Mouse (Mus musculus) MN1 (cell line): ENCODE results near the gene Col18a1.

ENCODE experiments used
- DNase-seq: peaks from one replicate; pipeline ENCODE4 v3.0.0-alpha.2; 2016; ENCODE audit warnings: low spot score

Col18a1 gene

DNA sequence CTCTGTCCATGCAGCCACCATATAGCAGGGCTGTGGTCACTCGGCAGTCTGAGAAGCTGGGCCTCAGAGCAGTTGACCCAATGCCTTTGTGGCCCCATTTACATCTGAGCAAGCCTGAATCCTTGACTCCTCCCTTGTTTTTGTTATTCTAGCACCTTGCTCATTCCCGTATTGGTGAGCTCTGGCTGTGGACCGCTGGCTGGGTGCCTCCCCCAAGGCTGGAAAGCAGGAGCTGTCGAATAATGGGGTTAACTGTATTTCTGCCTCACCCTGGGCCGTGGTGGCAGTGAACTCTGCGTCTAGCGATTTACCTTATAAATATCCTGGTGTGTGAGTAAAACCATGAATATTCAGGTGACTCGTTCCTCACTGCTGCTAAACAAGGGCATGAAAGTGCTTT is 149.8 kb downstream of the Col18a1 start:
- DNase-seq = no peak

DNA sequence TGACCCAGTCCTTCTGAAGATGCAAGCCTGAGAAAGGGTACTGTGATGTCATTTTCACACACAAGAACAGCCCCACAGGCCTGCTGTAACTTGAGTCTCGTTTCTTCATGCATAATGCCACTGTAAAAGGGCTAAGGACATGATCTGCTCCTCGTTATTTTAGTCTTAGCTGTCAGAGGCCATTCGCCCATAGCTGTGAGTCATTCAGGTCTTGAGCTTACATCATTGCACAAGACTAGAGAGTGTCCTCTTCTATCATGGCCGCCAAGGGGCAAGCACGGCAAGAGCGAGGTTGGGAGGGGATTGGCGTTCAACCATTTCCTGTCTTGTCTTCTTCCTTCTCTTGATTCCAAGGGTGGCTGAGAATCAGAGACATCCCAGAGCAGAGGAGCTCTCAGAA is 150.3 kb downstream of the Col18a1 start:
- peak; percentile 38 for DNase-seq

DNA sequence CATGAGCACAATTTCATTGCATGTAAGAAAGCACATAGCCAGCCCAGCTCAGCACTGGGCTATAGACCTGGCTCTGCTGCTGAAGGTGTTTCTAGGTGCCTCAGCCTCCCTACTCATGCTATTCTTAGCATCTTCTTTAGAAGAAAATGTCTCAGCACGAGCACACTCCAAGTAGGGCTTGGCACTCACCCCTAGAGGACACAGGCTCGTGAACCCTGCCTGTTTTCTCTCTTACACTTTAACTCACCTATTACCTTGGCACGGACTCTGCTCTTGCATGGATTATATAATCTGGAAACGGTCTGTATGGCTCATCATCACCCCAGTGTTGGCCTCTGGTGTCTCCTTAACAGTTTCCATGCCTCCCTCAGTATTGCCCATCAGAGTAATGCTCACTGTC is 154.7 kb downstream of the Col18a1 start:
- DNase-seq = no peak

DNA sequence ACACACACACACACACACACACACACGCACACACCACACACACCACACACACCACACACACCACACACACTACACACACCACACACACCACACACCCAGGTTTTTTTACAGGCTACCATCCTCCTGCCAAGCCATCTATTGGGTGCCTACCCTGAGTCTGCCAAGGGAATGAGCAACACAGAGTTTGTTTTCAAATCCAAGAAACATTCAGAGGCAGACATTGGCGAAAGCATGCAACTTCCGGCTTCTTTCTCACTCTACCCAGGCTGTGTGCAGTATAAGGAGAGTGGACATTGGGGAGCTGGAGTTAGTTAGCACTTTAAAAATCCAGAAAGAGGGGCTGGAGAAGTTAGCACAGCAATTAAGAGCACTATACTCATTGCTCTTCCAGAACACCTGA is 157.7 kb downstream of the Col18a1 start:
- DNase-seq = peak; percentile 54

DNA sequence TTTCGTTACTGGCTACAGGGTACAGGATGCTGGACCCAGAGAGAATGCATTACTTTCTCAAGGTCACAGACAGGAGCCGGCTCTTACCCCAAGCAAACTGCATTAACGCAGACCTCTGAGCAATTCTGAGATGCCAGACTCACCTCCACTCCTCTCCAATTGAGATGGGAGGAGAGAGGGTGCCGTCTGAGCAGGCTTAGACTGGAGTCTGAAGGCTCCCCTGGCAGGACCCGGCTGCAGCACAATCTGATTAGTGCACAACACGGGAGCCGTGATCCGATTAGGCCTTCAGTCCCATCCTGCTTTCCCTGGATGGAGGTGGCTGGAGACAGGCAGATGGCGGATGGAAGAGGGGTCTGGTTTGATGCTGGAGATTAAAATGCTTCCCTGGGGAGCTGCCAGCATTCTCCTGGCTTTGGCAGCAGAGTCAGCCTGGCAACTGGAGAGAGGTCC is 158.2 kb downstream of the Col18a1 start:
- DNase-seq = peak; percentile 97

DNA sequence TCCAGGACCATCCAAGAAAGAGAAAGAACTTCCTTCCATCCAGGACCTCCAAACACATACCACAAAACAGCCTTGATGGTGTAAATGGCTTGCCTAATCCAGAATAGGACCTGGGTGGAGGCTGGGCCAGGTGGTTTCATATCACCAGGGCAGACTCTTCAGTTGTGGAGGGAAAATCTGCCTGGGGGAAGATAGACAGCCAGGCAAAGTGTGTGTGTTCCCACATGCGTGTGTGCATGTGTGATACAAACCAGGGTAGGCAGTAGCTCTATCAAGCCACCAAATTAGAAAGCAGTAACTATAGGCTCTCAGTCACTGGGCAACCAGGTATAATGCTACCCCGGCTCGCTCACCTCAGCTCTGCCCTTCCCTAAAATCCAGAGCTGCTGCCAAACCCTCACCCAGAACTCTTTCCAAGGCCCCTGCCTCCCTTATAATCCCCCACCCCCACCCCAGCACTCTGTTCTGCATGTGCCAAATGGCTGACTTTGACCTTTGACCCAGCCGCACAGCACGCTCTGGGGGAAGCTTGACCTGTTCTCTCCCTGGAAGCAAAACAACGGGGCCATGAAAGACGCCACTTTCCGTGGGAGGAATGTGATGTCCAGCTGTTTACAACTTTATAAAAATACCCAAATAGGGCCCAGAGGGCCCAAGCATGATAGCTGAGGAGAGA is 158.8 kb downstream of the Col18a1 start:
- no peak for DNase-seq

DNA sequence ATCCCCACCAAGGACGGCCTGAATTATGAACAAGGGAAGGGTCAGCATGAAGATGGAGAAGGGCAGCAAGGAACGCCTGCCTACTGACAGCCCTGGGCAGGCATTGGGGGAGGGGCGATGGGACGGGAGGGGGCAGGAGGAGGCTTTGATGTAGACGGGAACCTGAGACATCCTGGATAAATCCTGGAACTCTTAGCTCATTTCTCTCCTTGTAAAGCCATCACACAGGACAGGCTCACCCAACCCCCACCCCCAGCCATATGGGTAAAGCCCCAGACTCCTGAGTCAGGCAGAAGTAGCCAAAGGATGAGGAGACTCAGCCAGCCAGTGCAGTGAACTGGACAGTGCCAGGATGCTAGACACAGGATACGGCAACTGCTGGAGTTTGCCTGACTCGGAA is 161.4 kb downstream of the Col18a1 start:
- peak; percentile 45 for DNase-seq
